Mouse (Mus musculus): Measurements from ENCODE around the gene BC028528. TPM values are rescaled to one million over a fixed set of nuclear protein-coding genes. Genes with fewer than 3 reads are reported as not detected.

Gene BC028528
- total and polyA plus RNA-seq, 3 experiments, result 15.6 to 46.1 (median 40.6) TPM

GRCm38 (mm10) chr3:95855502-95856089 lies 36.2 kb downstream of the BC028528 start, which contains the start of gene Prpf3 (continued):
- TF ChIP-seq CHD2 (IDR thresholded peaks at IDR 0.05; ENCODE audit: low read length), result peak; percentile 37; the same call in 1 of the 2 replicates
- TF ChIP-seq POLR2A (IDR thresholded peaks at IDR 0.05; ENCODE audit: low read depth, low read length), result peak; percentile 98
- TF ChIP-seq RAD21 (IDR thresholded peaks at IDR 0.05; ENCODE audit: low read depth, low read length), result no peak
- no peak for TF ChIP-seq JUN (IDR thresholded peaks at IDR 0.05; ENCODE audit: insufficient read depth, low read depth, low read length)
- TF ChIP-seq CHD1 (IDR thresholded peaks at IDR 0.05; ENCODE audit: low read depth, low read length), result no peak
- peak; percentile 92 for TF ChIP-seq ELF1 (IDR thresholded peaks at IDR 0.05; ENCODE audit: low read depth, low read length)
- peak; percentile 99 for TF ChIP-seq MAX (IDR thresholded peaks at IDR 0.05; ENCODE audit: low read length)
- no peak for TF ChIP-seq PAX5 (IDR thresholded peaks at IDR 0.05; ENCODE audit: low read length)
- TF ChIP-seq POLR2AphosphoS2 (IDR thresholded peaks at IDR 0.05; ENCODE audit: low read depth, low read length), result peak; percentile 92
- TF ChIP-seq MAZ (IDR thresholded peaks at IDR 0.05; ENCODE audit: low read depth, low read length), result peak; percentile 48; the same call in 1 of the 2 replicates
- TF ChIP-seq MEF2A (IDR thresholded peaks at IDR 0.05; ENCODE audit: borderline replicate concordance, low read depth, low read length), result peak; percentile 59; the same call in 1 of the 2 replicates

DNA sequence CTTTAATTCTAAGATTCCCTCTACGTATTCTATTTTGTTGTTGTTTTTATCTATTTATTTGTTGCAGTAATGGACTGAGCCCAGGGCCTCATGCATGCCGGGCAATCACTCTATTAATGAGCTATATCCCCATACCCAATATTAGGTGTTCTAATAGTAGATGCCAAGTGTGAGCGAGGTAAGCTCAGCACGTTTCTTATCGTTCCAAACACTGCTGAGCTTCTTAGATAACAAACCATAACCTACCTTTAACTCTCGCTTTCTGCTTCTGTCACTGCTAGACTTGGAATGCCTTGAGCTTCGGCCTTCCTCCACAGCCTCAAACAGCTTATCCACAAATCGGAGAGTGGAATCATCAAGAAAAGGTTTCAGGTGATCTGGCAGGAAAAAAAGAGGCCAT lies 40.5 kb downstream of the BC028528 start:
- peaks cover 55 to 72% of the 10 kb centered on the region in 2 experiments for H3K36me3 ChIP-seq (replicated peaks in 1 of 2; ENCODE audit: control insufficient read depth in 1 of 2, insufficient read depth in 1 of 2, low read length in 1 of 2)
- DNase-seq (ENCODE audit: extremely low read depth), result no peak
- H3K9me3 ChIP-seq (replicated peaks; ENCODE audit: low read length), result no peaks in the 10 kb centered on the region
- H3K27ac ChIP-seq (ENCODE audit: insufficient read depth, low read depth), result no peak overlapping the region
- in situ Hi-C loops (cut with MboI; ENCODE audit: low pct_ligation_motif_present, low pct_unique_long_range_greater_than_20kb, low sequenced_read_pairs) (loop anchor here (10.0 kb wide), 1 partner anchor 203 kb away; the partner anchor contains the start of gene Vps45), dilution Hi-C loops (cut with MboI; ENCODE audit: extremely low pct_ligation_motif_present, extremely low pct_unique_long_range_greater_than_20kb, low sequenced_read_pairs) (no loop called here)
- no peak overlapping the region for H3K4me3 ChIP-seq (replicated peaks in 1 of 3; ENCODE audit: low read depth in 2 of 3, low read length in 2 of 3, poor library complexity in 1 of 3)
- no peak overlapping the region for H3K9ac ChIP-seq (ENCODE audit: insufficient read depth, low read depth)
- peaks cover 0 to 13% of the 10 kb centered on the region in 2 experiments; a peak in 1 of 4 replicates for H3K4me1 ChIP-seq (ENCODE audit: control insufficient read depth in 1 of 2, insufficient read depth in 2 of 2)
- peaks cover 27% of the 10 kb centered on the region for H3K79me2 ChIP-seq (replicated peaks; ENCODE audit: control insufficient read depth, extremely low read depth, insufficient read depth, poor library complexity, severe bottlenecking)
- H3K27me3 ChIP-seq (replicated peaks), result no peaks in the 10 kb centered on the region
- H3K4me2 ChIP-seq (ENCODE audit: insufficient read depth, low read depth, poor library complexity, severe bottlenecking), result no peak overlapping the region
- TF ChIP-seq KAT2A (IDR thresholded peaks at IDR 0.05; ENCODE audit: insufficient replicate concordance, low read length) (no peak), MEF2A (IDR thresholded peaks at IDR 0.05; ENCODE audit: borderline replicate concordance, low read depth, low read length) (no peak), USF1 (IDR thresholded peaks at IDR 0.05; ENCODE audit: low read depth, low read length) (no peak), GABPA (IDR thresholded peaks at IDR 0.05; ENCODE audit: insufficient replicate concordance, low read depth, low read length) (no peak)

- no peak overlapping the region for H3K27ac ChIP-seq (ENCODE audit: insufficient read depth, low read depth)
- no peak for TF ChIP-seq USF2 (conservative IDR thresholded peaks at IDR 0.05; ENCODE audit: low read depth, low read length)
- TF ChIP-seq POLR2AphosphoS2 (IDR thresholded peaks at IDR 0.05; ENCODE audit: low read depth, low read length), result no peak
- no peak for TF ChIP-seq CHD2 (IDR thresholded peaks at IDR 0.05; ENCODE audit: low read length)
- TF ChIP-seq TCF12 (IDR thresholded peaks at IDR 0.05; ENCODE audit: low read depth, low read length), result no peak
- no peak for TF ChIP-seq ELF1 (IDR thresholded peaks at IDR 0.05; ENCODE audit: low read depth, low read length)
- no peak for TF ChIP-seq HCFC1 (IDR thresholded peaks at IDR 0.05; ENCODE audit: low read depth, low read length)
- no peak for TF ChIP-seq MAZ (IDR thresholded peaks at IDR 0.05; ENCODE audit: low read depth, low read length)
- H3K9me3 ChIP-seq (replicated peaks; ENCODE audit: low read length), result no peaks in the 10 kb centered on the region
- no peak overlapping the region for H3K4me2 ChIP-seq (ENCODE audit: insufficient read depth, low read depth, poor library complexity, severe bottlenecking)
- dilution Hi-C loops (cut with MboI; ENCODE audit: extremely low pct_ligation_motif_present, extremely low pct_unique_long_range_greater_than_20kb, low sequenced_read_pairs), result no loop called here
- H3K9ac ChIP-seq (ENCODE audit: insufficient read depth, low read depth), result no peak overlapping the region
- in situ Hi-C loops (cut with MboI; ENCODE audit: low pct_ligation_motif_present, low pct_unique_long_range_greater_than_20kb, low sequenced_read_pairs), result loop anchor here (10.0 kb wide), 1 partner anchor 204 kb away; the partner anchor contains the start of gene Vps45
- no peak for DNase-seq (ENCODE audit: extremely low read depth)
- H3K36me3 ChIP-seq (replicated peaks in 1 of 2; ENCODE audit: control insufficient read depth in 1 of 2, insufficient read depth in 1 of 2, low read length in 1 of 2), result peaks cover 59 to 79% of the 10 kb centered on the region in 2 experiments
- H3K4me1 ChIP-seq (ENCODE audit: control insufficient read depth in 1 of 2, insufficient read depth in 2 of 2), result peaks cover 0 to 13% of the 10 kb centered on the region in 2 experiments; a peak in 1 of 4 replicates
- no peaks in the 10 kb centered on the region for H3K27me3 ChIP-seq (replicated peaks)
- peaks cover 27% of the 10 kb centered on the region for H3K79me2 ChIP-seq (replicated peaks; ENCODE audit: control insufficient read depth, extremely low read depth, insufficient read depth, poor library complexity, severe bottlenecking)
- H3K4me3 ChIP-seq (replicated peaks in 1 of 3; ENCODE audit: low read depth in 2 of 3, low read length in 2 of 3, poor library complexity in 1 of 3), result no peak overlapping the region
Observed at GRCm38 (mm10) chr3:95850611-95851010, 41.2 kb downstream of the BC028528 start.

Data from CH12.LX (cell line).